Mouse (Mus musculus) heart, adult 2 months (tissue): ENCODE results near the gene Pdcl2. TPM values are rescaled to one million over a fixed set of nuclear protein-coding genes. Genes with fewer than 3 reads are reported as not detected.
A peak's percentile ranks its signal among the peaks of the same experiment; 100 is the strongest.

Experiments used
- DNase-seq, 2 experiments: peaks; one replicate each; pipeline ENCODE4 v3.0.0; 2021
- H3K27ac ChIP-seq: fragments of 200-600 bp; 2 replicates; pipeline ENCODE4 v1.8.1; 2022
- H3K27me3 ChIP-seq: fragments of 200-500 bp; 2 replicates; pipeline ENCODE4 v1.6.1; 2012; ENCODE audit warnings: mild to moderate bottlenecking, low read length, inconsistent platforms, mixed read lengths; ENCODE audit not compliant: control insufficient read depth, insufficient read depth
- H3K36me3 ChIP-seq: fragments of 200-500 bp; 2 replicates; pipeline ENCODE4 v1.6.1; 2012; ENCODE audit warnings: low read length, inconsistent platforms; ENCODE audit not compliant: control insufficient read depth, insufficient read depth
- H3K4me1 ChIP-seq: fragments of 200-500 bp; 2 replicates; pipeline ENCODE4 v1.6.1; 2011; ENCODE audit warnings: low read length; ENCODE audit not compliant: control insufficient read depth, insufficient read depth
- H3K4me3 ChIP-seq: fragments of 200-600 bp; 2 replicates; pipeline ENCODE4 v1.8.1; 2022
- H3K79me2 ChIP-seq: fragments of 200-500 bp; replicated peaks from 2 replicates; pipeline ENCODE4 v1.6.1; 2012; ENCODE audit warnings: mild to moderate bottlenecking, inconsistent platforms, low read length, moderate library complexity, mixed read lengths; ENCODE audit not compliant: control insufficient read depth, insufficient read depth
- H3K9ac ChIP-seq: fragments of 200-500 bp; 2 replicates; pipeline ENCODE4 v1.6.1; 2012; ENCODE audit warnings: low read depth, mild to moderate bottlenecking, control low read depth, inconsistent platforms, low read length, mixed read lengths
- CTCF ChIP-seq: fragments of 200-600 bp; IDR thresholded peaks from 2 replicates; pipeline ENCODE4 v1.8.1; 2022; ENCODE audit warnings: antibody characterized with exemption, mild to moderate bottlenecking, moderate library complexity
- EP300 ChIP-seq: fragments of 200-500 bp; IDR thresholded peaks from 2 replicates; pipeline ENCODE4 v1.6.1; 2011; ENCODE audit warnings: low read depth, low read length, control low read depth; ENCODE audit not compliant: insufficient read depth
- POLR2A ChIP-seq: fragments of 200-500 bp; IDR thresholded peaks from 2 replicates; pipeline ENCODE4 v1.6.1; 2011; ENCODE audit warnings: mild to moderate bottlenecking, low read depth, low read length, control low read depth; ENCODE audit not compliant: insufficient read depth
- WGBS: fragments of 180-500 bp; shearing (Covaris S2); methylation state at CpG from one replicate; pipeline ENCODE4 v1.1.7; 2018; 5-methylcytosine and 5-hydroxymethylcytosine counted together
- intact Hi-C: fragments of 180-260 bp; cut with DNase I; formaldehyde crosslinking; loops from one replicate; pipeline ENCODE4 v1.15.1; 2025
- polyA plus RNA-seq: library from polyadenylated mRNA; depleted of rRNA; stranded (reverse); fragments of >200 nt; gene quantifications from 2 replicates; pipeline ENCODE4 v1.2.3, GENCODE M21; 2012; rRNA removed
- total RNA-seq, 2 experiments: library from RNA; stranded (reverse); gene quantifications; 2 replicates each; pipeline ENCODE4 v1.2.3; 2021

Gene Pdcl2
- total and polyA plus RNA-seq, 3 experiments = not detected

- Histone ChIP-seq H3K79me2 (no peaks in the 10 kb centered on the region; the same call in 1 of the 2 replicates), H3K4me3 (no peak overlapping the region), H3K27ac (no peak overlapping the region), H3K9ac (no peak overlapping the region), H3K4me1 (no peaks in the 10 kb centered on the region; the same call in 1 of the 2 replicates), H3K36me3 (no peaks in the 10 kb centered on the region; the same call in 1 of the 2 replicates), H3K27me3 (no peaks in the 10 kb centered on the region)
- no peak for TF ChIP-seq EP300
- TF ChIP-seq POLR2A = no peak
- no peak for TF ChIP-seq CTCF
- intact Hi-C loops = no loop called here
- DNase-seq = no peak
- 51% methylated on average over 8 of the region's 8 CpGs for WGBS
These were observed 41.7 kb downstream of the Pdcl2 start for GRCm38 (mm10) chr5:76289234-76289691.

- Histone ChIP-seq H3K36me3 (no peaks in the 10 kb centered on the region; the same call in 1 of the 2 replicates), H3K27me3 (no peaks in the 10 kb centered on the region), H3K79me2 (peaks cover 1% of the 10 kb centered on the region; the same call in 1 of the 2 replicates), H3K4me1 (no peaks in the 10 kb centered on the region; the same call in none of the 2 replicates), H3K27ac (no peak overlapping the region), H3K9ac (no peak overlapping the region), H3K4me3 (no peak overlapping the region)
- TF ChIP-seq POLR2A (no peak), CTCF (no peak), EP300 (no peak)
- DNase-seq = no peak
- intact Hi-C loops = no loop called here
- 83% methylated on average over 3 of the region's 3 CpGs for WGBS
These were observed 42.7 kb downstream of the Pdcl2 start for GRCm38 (mm10) chr5:76288256-76288655.

GRCm38 (mm10) chr5:76287062-76287461 lies 43.9 kb downstream of the Pdcl2 start:
- WGBS = 71% methylated on average over 5 of the region's 5 CpGs
- Histone ChIP-seq H3K27ac (no peak overlapping the region), H3K4me1 (no peaks in the 10 kb centered on the region; the same call in none of the 2 replicates), H3K9ac (no peak overlapping the region), H3K4me3 (no peak overlapping the region), H3K36me3 (no peaks in the 10 kb centered on the region; the same call in 1 of the 2 replicates), H3K27me3 (no peaks in the 10 kb centered on the region), H3K79me2 (peaks cover 1% of the 10 kb centered on the region; the same call in 1 of the 2 replicates)
- no peak for TF ChIP-seq POLR2A
- TF ChIP-seq CTCF = peak; percentile 51
- no peak for DNase-seq
- intact Hi-C loops = no loop called here

- intact Hi-C loops = no loop called here
- DNase-seq = no peak
These were observed 45.3 kb downstream of the Pdcl2 start for GRCm38 (mm10) chr5:76285699-76286098.

GRCm38 (mm10) chr5:76283890-76284289 lies 47.1 kb downstream of the Pdcl2 start:
- no peak for DNase-seq
- Histone ChIP-seq H3K27ac (no peak overlapping the region), H3K4me3 (no peak overlapping the region), H3K27me3 (no peaks in the 10 kb centered on the region), H3K79me2 (peaks cover 5% of the 10 kb centered on the region), H3K4me1 (no peaks in the 10 kb centered on the region; the same call in 1 of the 2 replicates), H3K36me3 (no peaks in the 10 kb centered on the region), H3K9ac (no peak overlapping the region)
- WGBS = 69% methylated on average over 1 of the region's 1 CpGs
- intact Hi-C loops = no loop called here
- TF ChIP-seq POLR2A (no peak), CTCF (no peak), EP300 (no peak)

More at GRCm38 (mm10) chr5:76285699-76286098, 45.3 kb downstream of the Pdcl2 start:
- H3K79me2 ChIP-seq = peaks cover 3% of the 10 kb centered on the region
- no peaks in the 10 kb centered on the region for H3K27me3 ChIP-seq
- no peak overlapping the region for H3K27ac ChIP-seq
- no peaks in the 10 kb centered on the region for H3K36me3 ChIP-seq
- H3K4me3 ChIP-seq = no peak overlapping the region
- no peak overlapping the region for H3K9ac ChIP-seq
- TF ChIP-seq POLR2A = no peak
- WGBS = 82% methylated on average over 4 of the region's 4 CpGs
- H3K4me1 ChIP-seq = no peaks in the 10 kb centered on the region; the same call in none of the 2 replicates

- no peak for TF ChIP-seq CTCF
- TF ChIP-seq POLR2A = no peak
- no peak for TF ChIP-seq EP300
- Histone ChIP-seq H3K79me2 (no peaks in the 10 kb centered on the region; the same call in 1 of the 2 replicates), H3K4me1 (no peaks in the 10 kb centered on the region), H3K9ac (no peak overlapping the region), H3K27ac (no peak overlapping the region), H3K4me3 (no peak overlapping the region), H3K36me3 (no peaks in the 10 kb centered on the region), H3K27me3 (no peaks in the 10 kb centered on the region)
- no peak for DNase-seq
- 52% methylated on average over 4 of the region's 4 CpGs for WGBS
- intact Hi-C loops = no loop called here
These were observed 56.0 kb downstream of the Pdcl2 start for GRCm38 (mm10) chr5:76274977-76275376.

Other genes starting within 250 kb of the Pdcl2 start
- 10 to 100 TPM in 1 of 2 experiments, 1 to 10 TPM in 1; 8.6 to 10.0 TPM for gene Srd5a3, start 190.9 kb downstream of the Pdcl2 start, total RNA-seq
- gene Srd5a3, start 190.9 kb downstream of the Pdcl2 start, polyA plus RNA-seq = 17.0 and 26.1 TPM in 2 replicates
- 10 to 100 TPM; 17.9 to 19.0 TPM for gene Tmem165, start 147.3 kb downstream of the Pdcl2 start, total RNA-seq
- 21.5 and 25.9 TPM in 2 replicates for gene Tmem165, start 147.3 kb downstream of the Pdcl2 start, polyA plus RNA-seq
- gene Clock, start 26.4 kb downstream of the Pdcl2 start, total RNA-seq = 10 to 100 TPM; 29.4 to 35.3 TPM
- gene Clock, start 26.4 kb downstream of the Pdcl2 start, polyA plus RNA-seq = 11.1 and 23.7 TPM in 2 replicates
- gene Nmu, start 32.6 kb upstream of the Pdcl2 start, total RNA-seq = not detected
- gene Nmu, start 32.6 kb upstream of the Pdcl2 start, polyA plus RNA-seq = not detected in 2 replicates
- not detected for gene Gm7271, start 152.9 kb upstream of the Pdcl2 start, total RNA-seq
- not detected in 2 replicates for gene Gm7271, start 152.9 kb upstream of the Pdcl2 start, polyA plus RNA-seq
- 10 to 100 TPM; 11.2 to 15.2 TPM for gene Exoc1, start 198.2 kb upstream of the Pdcl2 start, total RNA-seq
- 9.0 and 13.9 TPM in 2 replicates for gene Exoc1, start 198.2 kb upstream of the Pdcl2 start, polyA plus RNA-seq